Mouse (Mus musculus) urinary bladder, postnatal 10 days (tissue): ENCODE data around the gene Gpr137b.
"Not testable (repeated sequence)": the region's sequence is repeated elsewhere in the genome, so short reads cannot be mapped to it uniquely, and the experiment has no call there.

ENCODE experiments used
- DNase-seq: peaks from one replicate; pipeline ENCODE4 v3.0.0; 2022; ENCODE audit warnings: low spot score

The Gpr137b gene

DNA sequence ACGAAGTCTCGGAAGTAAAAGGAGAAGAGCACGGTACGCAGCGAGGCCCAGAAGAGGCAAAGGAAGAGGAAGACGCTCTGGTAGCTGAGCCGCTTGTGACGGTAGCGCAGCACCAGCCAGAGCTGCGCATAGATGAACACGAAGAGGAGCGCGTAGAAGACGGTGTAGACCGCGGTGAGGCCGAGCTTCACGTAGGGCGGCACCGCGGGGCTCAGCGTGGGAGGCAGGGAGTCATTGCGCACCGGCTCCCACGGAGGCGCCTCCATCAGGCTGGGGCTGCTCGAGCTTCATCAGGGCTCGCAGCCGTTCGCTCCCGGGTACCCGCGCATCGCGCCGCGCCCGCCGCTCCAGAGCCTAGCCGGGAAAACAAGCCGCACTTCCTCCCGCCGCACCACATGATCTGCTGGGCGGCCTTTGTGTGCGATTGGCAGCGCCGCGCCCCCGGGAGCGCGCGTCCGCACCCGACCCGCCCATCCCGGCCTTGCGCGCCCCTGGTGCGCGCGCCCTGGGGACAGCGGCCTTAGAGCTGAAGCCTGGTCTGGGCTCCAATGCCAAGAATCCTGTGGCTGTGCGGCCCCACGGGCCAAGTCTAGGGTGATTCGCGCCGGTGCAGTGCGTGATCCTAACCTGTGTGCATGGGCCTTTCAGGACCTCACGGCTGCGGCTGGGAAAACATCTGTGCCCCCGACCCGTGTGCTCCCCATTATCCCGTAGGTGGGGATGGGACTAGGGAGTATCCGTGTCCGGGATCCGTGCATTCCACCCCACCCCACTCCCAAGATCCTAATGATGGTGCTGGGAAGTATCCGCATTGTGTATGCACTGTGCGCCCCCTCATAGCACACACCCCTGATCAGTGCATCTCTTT, at the start of gene Gpr137b:
Gene Gpr137b (minus strand): TSS at position 787 of the 868 bp plus-strand sequence.
- DNase-seq, result not testable (repeated sequence)

- DNase-seq, result not testable (repeated sequence)
Measured at GRCm38 (mm10) chr13:13438112-13438953, 44.5 kb upstream of the Gpr137b start.

GRCm38 (mm10) chr13:13437460-13438015, 43.7 kb upstream of the Gpr137b start, which contains the start of gene Nid1:
Nid1 (plus strand) TSS chr13:13437551.
- DNase-seq, result not testable (repeated sequence)

GRCm38 (mm10) chr13:13436161-13436560, 42.3 kb upstream of the Gpr137b start:
- DNase-seq, result not testable (repeated sequence)

GRCm38 (mm10) chr13:13423301-13423700, 29.5 kb upstream of the Gpr137b start:
- DNase-seq, result not testable (repeated sequence)

GRCm38 (mm10) chr13:13418859-13419258, 25.0 kb upstream of the Gpr137b start:
- DNase-seq, result not testable (repeated sequence)

GRCm38 (mm10) chr13:13416007-13416337, 22.2 kb upstream of the Gpr137b start:
- not testable (repeated sequence) for DNase-seq

GRCm38 (mm10) chr13:13415120-13416006, 21.5 kb upstream of the Gpr137b start:
- DNase-seq, result not testable (repeated sequence)

GRCm38 (mm10) chr13:13414206-13414605, 20.4 kb upstream of the Gpr137b start:
- DNase-seq, result no peak

GRCm38 (mm10) chr13:13405511-13405910, 11.7 kb upstream of the Gpr137b start:
- not testable (repeated sequence) for DNase-seq

DNA sequence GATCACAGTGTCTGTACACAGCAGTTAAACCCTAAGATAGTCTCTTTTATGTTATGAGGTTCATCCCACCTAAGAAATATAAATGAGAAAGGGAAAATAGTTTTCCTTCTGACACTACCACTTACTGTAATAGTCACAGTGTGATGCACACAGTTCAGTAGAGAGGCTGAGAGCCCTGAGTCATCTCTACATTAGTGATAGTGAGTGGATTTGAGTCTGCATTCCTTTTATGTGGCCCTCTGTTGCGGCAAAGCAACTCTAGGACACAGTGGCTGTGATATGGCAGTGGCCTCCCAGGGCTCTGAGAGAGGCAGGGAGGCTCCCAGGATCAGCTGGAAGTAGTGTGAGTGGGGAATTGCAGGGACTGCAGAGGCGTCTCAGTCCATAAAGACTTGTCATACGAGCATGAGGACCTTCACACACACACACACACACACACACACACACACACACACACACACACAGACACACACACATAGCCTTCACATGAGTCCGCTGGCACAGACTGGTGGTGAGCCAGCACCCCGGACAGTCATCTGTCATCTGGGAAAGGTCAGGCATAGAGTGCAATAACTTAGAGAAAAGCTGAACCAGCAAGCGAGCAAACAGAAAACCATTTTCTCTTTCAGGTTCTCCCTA, 10.8 kb upstream of the Gpr137b start:
- DNase-seq, result not testable (repeated sequence)

- DNase-seq, result not testable (repeated sequence)
Measured at GRCm38 (mm10) chr13:13403839-13404238, 10.0 kb upstream of the Gpr137b start.

GRCm38 (mm10) chr13:13403366-13403765, 9.6 kb upstream of the Gpr137b start:
- not testable (repeated sequence) for DNase-seq

DNA sequence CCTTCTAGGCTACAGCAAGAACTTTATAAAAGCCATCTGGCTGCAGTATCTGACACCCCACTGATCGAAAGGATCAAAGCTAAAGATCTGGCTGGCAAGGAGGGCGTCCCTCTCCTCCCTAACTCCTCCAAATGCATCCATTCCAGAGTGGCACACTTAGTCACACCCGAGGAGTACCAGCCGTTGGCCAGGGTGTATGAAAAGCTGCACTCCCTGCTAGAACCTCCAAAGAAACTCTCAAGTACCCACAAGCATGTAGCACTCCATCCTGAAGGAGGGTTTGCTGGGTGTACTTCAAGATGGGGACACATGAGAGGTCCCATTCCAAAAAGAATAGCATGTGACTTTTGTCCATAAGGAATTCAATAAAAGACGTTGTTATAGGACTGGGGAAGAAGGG, 9.0 kb upstream of the Gpr137b start:
- DNase-seq, result not testable (repeated sequence)

GRCm38 (mm10) chr13:13400851-13401250, 7.0 kb upstream of the Gpr137b start:
- DNase-seq, result not testable (repeated sequence)

DNA sequence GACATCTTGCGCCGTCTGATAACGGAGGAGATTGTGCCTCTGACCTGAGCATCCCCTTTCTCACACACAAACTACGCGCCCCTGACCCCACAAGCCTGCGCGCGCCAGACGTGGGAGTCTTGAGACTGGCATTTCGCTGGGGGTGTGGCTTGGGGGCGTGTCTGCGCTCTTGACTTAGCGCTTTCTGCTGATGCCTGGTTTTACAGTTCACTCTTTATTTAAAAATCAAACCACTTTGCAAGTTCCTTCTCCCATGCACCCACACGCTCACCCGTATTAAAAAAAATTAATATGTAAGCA, 232 bp upstream of the Gpr137b start:
- not testable (repeated sequence) for DNase-seq

GRCm38 (mm10) chr13:13378168-13378859, 15.5 kb downstream of the Gpr137b start:
- DNase-seq, result not testable (repeated sequence)

- DNase-seq, result no peak
Measured at GRCm38 (mm10) chr13:13377180-13377579, 16.6 kb downstream of the Gpr137b start.

DNA sequence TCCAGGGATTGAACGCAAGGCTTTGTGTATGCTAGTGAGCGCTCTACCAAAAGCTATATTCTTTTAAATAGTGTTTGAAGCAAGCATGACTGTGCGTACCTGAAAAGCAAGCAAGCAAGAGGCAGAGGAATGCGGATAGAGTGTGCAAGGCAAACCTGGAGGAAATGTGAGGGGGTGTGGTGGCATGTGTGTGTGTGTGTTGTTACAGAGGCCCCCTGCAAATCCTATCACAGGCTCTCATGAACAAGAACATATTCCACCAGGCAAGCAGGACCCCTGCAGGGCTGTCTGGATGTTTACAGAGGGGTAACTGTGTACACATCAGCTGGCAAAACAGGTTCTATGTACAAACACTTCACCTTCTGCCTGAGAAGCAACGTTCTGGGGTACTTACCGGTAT, 19.8 kb downstream of the Gpr137b start:
- DNase-seq, result not testable (repeated sequence)

GRCm38 (mm10) chr13:13371436-13371835, 22.4 kb downstream of the Gpr137b start:
- DNase-seq, result not testable (repeated sequence)
